Mouse (Mus musculus) ES-E14 (cell line): ENCODE results near the gene Olfr603.

ENCODE experiments used
- MAFK ChIP-seq: IDR thresholded peaks from 2 replicates; pipeline ENCODE4 v1.6.1; 2014; ENCODE audit warnings: mild to moderate bottlenecking, low read depth, low read length, inconsistent platforms; ENCODE audit not compliant: insufficient read depth
- ZC3H11A ChIP-seq: IDR thresholded peaks from 2 replicates; pipeline ENCODE4 v1.6.1; 2012; ENCODE audit warnings: low read depth, mild to moderate bottlenecking, inconsistent platforms, low read length, borderline replicate concordance

DNA sequence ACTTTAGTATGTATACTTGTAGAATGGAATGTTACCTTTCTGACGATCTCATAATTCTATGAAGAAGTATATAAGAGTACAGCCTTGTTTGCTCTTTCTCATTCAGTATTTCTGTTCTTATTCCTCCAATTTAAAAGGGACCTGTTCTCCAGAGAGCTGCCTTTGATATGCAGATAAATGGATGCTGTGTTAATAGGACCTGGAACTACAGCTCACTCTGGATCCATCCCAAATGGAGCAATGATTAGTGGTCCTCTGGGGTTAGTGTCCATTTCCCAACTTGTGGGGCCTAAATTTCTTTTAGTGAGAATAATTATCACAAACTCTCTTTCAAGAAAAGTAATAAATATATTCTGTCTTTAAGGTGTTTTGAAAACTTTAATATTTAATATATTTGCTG lies 23.4 kb downstream of the Olfr603 start, which contains the start of gene Olfr601:
- TF ChIP-seq MAFK, result no peak
- TF ChIP-seq ZC3H11A, result no peak
